Mouse (Mus musculus): ENCODE results near the gene Iqsec3.

GRCm38 (mm10) chr6:121453776-121454175 lies 19.7 kb downstream of the Iqsec3 start:
- TF ChIP-seq CTCF (IDR thresholded peaks at IDR 0.05; ENCODE audit: low read depth) (no peak), EP300 (optimal IDR thresholded peaks at IDR 0.05) (no peak)

Measured in stomach, postnatal 0 days (tissue).